Mouse (Mus musculus) MN1 (cell line): ENCODE data around the gene Tmtc2.
"Not testable (repeated sequence)": the region's sequence is repeated elsewhere in the genome, so short reads cannot be mapped to it uniquely, and the experiment has no call there.

Experiments
- DNase-seq: peaks from one replicate; pipeline ENCODE4 v3.0.0-alpha.2; 2016; ENCODE audit warnings: low spot score

The Tmtc2 gene

DNA sequence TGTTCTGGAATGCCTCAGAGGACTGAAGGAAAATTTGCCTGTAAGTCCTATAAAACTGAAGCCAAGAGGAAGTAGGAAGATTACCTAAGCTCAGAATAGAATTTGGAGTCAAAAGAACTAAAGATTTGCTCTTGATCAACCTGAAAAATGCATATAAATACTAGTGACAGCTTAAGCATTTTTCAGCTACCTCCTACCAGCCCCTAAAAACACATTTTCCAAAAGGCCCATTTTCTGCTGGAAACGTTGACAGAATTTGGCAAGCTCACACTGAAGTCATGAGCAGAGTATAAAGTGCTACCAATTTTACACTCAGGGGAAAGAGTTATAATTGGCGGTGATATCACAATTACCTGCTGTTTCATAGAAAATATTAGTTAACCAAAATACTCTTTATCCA, 285.8 kb downstream of the Tmtc2 start:
- no peak for DNase-seq

DNA sequence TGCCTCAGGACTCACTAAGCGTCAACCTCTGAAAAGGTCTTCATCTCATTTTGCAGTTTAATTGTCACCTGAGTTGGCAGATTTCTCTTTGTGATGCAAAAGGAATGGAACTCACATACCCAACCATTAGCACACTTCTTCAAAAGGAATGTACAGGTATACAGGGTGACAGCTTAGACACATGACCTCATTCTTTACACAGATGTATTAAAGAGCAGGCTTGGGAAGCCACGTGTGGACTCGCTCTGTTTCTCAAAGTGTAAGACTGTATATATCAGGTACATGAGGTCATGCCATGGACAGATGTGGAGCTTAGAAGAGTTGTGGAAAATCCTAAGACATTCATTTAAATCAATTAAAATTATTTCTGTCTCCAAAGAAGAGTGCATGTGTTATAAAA, 286.7 kb downstream of the Tmtc2 start:
- no peak for DNase-seq

DNA sequence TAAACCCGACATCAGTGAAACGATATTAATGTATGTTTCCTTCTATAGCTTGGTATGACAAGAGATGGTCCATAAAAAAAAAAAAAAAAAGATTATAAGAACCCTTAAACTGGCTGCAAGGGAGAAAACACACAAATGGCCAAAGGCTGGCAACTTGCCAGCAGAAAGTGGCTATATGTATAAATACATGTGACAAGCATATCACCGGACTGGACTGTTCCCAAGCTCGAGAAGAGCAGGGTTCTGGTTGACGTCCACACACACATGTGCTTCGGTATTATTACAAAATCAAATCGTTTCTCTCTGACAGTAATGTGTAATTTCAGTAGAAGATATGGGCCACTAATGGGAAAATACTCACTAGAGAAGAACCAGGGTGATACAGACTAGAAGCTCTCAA, 287.2 kb downstream of the Tmtc2 start:
- peak; percentile 31 for DNase-seq

DNA sequence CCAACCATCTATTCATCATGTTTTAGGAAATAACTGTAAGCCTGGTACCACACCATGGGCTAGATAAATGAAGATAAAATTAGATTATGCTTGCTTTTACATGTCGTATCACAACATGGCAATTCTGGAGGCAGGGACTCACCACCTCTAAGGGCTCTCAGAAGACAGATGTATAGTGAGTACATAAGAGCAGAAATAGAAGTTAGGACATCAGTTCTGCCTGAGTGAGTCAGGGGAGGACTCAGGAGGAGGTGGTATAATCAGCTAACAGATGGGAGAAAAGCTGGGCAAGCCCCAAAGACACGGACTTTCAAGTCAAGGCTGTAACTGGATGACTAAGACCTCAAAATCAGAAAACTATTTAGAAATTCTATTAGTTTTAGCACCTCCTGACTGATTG, 288.0 kb downstream of the Tmtc2 start:
- no peak for DNase-seq

DNA sequence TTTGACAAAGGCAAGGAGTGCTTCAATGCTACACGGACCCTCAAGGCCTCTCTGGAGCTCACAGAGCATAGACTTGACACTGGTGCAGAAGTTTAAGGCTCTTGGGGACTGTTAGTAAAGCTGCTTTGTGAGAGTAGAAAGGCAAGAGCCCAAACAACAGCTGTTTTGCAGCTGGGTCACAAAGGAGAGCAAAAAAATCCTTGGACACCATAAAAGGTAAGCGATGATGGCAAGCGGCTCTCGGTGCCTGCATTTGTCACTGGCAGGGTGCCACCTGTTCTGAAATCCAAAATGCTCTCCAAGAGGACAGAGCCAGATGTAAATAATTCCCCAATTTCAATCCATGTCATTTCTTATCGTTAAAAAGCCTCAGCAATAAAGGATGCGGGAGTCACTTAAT, 290.1 kb downstream of the Tmtc2 start:
- DNase-seq: peak; percentile 78

DNA sequence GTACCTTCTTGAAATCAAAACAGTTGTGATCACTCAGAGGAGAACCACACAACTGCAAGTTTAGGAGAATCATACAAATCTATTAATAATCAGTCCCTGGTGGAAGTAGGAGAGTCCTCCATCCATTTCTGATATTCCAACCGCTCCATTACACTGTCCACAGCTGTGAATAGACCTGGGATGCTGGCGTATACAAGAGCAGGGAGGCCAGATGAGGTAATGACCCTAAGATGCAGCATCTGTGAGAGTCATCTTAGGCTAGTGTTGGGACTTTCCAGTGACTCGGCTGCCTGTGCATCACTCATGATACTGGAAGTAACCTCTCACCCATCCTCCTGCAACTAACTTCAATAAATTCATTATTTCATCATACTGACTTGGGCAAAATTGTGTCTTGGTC, 293.3 kb downstream of the Tmtc2 start:
- DNase-seq: peak; percentile 42

DNA sequence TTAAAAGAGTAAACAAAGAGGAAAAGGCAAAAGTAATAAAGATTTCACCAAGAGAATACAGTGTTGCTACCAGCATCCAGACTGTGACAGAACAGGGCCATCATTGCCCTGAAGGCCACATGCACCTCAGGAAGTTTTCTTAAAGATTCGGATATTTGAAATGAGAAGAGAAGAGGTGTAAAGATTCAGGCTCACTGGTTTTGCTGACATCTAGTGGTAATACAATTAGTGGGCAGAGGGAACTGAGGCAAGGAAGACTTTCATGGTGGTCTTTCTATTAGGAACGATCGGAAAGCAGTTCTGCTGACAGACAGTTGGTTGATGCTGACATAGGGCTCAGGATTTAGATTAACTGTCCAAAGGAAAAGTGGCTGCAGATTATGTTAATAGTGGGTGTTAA, 314.2 kb downstream of the Tmtc2 start:
- no peak for DNase-seq

DNA sequence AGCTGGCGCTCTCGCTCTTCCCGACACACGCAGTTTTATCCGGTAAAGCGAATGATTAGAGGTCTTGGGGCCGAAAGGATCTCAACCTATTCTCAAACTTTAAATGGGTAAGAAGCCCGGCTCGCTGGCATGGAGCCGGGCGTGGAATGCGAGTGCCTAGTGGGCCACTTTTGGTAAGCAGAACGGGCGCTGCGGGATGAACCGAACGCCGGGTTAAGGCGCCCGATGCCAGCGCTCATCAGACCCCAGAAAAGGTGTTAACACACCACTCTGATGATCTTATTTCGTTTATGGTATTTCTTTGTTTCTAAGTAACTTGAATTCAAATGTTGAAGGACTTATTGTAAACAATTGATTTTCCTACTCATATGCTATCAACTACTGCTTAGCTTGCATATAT, 336.0 kb downstream of the Tmtc2 start:
- not testable (repeated sequence) for DNase-seq

DNA sequence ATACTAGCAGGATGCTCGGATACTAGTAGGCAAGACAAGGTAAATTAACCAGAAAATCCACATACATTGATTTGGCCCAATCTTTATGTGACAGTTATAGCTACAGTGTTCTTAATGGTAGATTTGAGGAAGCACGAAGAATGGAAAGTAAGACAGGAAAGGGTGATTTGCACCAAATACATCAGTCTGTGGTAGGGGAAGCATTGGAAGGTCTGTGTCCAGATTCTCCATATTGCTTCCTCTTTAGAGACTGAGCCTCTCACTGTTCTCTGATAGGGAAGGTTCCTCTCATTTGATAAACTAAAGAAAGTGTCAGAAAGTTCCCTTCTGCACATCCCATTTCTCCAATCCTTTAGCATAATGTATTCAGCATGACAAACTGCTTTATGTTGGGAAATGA, 341.4 kb downstream of the Tmtc2 start:
- no peak for DNase-seq

DNA sequence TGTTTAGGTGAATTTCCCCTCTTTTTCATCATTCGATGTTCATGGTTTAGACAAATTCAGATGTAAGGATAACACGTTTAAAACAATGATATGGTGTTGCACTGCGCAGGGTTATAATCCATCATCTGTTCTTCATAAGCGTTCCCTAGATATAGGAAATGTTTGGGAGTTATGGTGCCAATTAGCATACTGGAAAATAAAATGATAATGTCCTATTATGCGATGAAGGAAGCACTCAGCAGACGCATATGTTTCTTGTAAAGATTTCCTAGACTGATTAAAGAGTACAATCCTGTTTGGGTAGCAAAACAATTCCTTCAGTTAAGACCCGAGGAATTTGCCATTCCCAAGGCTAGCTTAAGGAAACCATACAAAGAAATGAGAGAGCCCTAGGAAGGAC, 343.8 kb downstream of the Tmtc2 start:
- no peak for DNase-seq

DNA sequence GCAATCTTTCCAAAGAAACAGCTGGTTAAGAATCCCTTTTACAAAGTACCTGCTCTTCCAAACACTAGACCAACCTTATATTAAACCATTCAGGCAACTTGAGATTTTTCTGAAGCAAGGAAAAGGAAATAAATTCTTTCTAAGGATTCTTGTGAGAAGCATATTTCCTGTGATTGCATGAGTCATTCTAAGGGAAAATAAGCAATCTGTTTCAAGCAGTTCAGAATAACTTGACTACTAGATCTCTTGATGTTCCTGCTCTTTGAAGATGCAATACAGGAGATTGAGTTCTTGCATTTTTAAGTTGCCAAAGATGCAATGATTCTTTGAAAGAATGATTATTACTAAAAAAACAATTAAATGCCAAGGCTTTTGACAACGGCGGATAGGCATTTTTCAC, 345.6 kb downstream of the Tmtc2 start:
- no peak for DNase-seq

DNA sequence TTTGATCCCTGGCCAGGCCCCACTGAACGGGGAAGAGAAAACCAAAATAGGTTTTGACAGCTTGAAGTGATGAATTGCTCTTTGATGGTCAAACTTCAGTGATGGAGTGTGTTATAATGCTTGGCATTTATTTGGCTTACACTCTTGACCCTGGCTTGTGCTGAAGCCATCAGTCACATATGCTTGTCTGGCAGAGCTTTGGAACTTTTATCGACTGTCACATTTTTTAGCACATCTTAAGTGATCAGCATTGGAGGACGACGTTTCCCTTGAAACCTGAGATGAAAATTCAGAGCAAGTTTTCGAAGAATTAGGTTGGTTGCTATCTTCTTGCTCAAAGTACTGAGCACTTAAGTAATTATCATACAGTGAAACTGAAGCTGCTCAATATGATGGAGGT, 346.6 kb downstream of the Tmtc2 start:
- DNase-seq: no peak

DNA sequence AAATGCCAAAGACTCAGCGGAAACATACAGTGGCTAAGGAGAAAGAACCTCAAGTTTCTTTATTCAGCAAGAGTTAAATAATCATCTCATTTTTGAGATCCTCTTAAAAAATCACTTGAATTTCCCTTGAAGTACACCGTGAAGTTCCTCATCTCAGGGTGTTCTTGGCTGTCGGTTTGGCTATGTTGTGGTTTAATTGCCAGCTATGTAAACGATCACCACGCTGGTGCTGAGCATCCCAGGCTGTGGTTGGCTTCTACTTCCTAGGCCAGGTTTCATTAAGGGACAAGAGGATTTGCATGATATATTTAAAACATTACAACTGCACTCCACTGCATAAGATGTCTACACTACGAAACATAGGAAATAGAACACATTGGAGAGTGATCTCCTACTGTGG, 348.5 kb downstream of the Tmtc2 start:
- DNase-seq: no peak

DNA sequence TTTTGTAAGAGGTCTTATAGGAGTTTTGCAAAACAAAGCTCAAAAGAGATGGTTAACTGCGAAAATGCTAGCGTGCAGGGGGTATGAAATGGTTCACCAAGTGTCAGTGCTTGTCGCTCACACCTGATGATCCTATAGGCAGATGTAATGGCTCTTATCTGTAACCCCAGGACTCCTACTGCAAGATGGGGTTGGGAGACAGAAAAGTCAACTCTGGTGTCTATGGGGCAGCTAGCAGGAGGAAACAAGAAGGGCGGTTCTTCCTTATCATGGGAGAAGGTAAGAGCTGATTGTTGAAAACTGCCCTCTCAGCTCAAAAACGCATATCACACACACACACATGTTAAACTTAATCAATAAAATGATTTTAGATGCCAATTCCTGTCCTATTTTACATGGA, 351.3 kb downstream of the Tmtc2 start:
- no peak for DNase-seq

DNA sequence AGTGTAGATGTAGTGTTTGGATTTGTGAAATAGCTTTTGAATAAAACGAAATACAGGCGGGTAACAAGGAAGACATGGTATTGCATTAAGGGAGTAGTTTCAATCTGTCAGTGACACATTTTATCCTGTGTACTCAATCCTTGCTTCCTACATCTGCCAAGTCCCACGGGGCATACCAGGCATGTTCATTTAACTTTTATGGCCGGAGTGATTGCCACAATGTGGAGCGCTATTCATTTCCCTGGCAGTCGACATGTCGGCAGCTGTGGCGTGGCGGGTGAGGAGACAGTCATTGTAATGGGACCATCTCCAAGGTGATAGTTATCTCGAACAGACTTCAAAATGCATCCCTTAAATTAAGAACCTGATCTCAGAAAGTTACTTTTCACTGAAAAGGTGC, 372.8 kb downstream of the Tmtc2 start:
- peak; percentile 37 for DNase-seq

DNA sequence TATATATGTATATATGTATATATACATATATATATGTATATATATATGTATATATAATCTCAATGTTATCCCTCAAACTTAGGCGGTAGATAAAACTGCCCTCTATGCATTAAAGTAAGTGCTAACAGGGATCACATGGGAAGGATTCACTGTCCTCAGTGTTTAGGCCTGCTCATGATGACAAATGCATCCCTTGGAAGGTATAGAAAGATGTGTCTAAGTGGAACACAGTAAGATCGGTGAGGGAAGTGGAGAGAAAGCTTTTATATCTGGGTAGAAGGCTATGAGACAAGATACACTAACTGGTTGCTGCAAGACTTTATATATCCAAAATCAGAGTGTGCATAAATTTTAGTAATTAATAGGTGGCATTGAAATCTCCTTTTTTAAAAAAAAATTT, 373.6 kb downstream of the Tmtc2 start:
- DNase-seq: peak; percentile 32

DNA sequence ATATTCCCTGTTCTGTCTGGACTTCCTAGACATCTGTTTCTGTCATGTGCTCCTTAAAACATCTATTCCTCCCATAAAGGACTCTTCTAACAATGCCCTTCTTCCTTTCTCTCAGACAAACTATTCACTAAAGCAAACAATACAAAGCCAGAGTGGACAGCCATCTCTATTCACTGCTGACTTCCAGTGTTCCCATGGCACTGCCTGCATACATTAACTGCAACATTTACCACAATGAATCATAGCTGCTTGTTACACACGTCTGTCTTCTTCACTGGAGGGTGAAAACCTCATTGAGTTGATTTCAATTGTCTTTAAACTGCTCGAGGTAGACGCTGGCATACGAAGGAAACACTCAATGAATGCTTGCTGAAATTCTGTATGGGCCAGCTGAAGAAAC, 374.2 kb downstream of the Tmtc2 start:
- DNase-seq: peak; percentile 25

DNA sequence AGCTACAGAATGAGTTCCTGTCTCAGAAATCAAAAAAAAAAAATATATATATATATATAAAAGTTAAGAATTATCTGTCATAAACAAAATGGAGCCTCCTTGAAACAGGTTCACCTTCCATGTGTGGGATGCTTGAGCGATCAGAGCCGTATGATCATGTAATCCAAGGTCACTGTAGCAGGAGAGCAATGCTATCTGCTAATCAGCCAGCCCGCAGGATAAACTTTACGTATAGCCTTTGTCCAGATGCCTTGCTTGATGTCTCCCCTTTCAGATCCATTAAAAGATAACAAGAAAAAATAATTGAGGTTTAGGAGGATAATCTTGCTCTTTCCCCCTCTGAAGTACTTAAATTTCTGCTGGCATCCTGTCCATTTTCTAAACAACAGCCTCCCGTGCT, 374.7 kb downstream of the Tmtc2 start:
- DNase-seq: no peak

DNA sequence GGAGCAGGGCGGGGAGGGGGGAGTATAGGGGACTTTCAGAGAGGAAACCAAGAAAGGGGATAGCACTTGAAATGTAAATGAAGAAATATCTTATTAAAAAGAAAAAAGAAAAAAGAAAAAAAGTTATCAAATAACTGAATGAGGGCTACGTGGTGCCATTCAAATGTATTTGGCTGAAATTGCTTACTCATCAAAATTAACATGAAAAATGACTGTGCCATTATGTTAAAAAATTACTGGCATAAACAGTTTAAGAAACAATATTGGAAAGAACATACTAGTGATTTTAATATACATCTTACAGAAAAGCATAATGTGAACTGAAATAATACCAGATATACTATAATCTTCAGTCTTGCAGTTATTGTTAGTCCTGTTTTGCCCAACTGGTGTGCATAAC, 378.9 kb downstream of the Tmtc2 start:
- DNase-seq: no peak

DNA sequence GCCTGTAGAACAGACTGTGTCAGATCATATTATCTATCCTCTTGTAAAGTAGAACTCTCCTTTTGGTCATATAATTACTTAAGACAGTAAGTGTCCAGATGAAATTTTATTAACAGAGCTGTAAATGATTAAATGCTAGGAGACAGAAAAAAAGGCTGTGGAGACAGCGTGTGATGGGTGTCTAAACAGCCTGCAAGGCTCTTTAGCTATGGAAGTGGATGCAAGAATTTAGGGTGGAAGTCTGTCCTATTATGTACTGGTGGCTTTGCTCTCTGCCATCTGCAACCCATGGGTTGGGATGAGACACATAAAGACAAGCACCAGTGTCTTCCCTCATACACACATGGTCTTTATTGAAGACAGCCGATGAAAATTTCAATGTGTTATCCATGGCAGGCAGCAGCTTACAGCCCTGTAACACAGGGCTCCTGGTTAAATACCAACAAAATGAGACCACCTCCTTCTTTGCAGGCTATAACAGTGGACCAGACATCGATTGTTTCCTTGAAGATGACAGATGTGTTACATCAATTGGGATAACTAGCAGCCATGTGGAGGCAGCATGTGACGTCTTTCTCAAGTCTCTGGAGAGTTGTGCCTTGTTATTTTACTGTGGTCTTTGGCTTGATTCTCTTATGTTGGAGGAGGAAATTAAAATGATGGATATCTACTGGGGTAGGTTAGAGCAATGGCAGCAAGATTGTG, 380.3 kb downstream of the Tmtc2 start:
- peak; percentile 52 for DNase-seq

DNA sequence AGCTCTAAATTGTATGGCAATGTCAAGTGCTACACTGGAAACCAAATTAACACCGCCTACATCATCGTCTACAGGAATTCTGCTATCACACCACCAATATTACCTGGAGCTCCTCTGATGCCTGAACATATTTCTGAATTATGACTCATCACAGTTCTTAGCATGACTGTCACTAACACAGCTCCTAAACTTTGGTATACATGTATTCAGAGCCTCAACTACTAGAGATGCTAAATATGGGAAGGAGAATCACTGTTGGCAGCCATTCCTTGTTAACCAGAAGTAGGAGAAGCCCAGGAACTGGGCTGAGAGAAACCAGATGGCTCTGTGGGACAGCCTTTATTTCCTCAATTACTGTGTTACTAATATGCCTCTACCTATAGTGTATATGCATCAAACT, 382.2 kb downstream of the Tmtc2 start:
- peak; percentile 59 for DNase-seq

DNA sequence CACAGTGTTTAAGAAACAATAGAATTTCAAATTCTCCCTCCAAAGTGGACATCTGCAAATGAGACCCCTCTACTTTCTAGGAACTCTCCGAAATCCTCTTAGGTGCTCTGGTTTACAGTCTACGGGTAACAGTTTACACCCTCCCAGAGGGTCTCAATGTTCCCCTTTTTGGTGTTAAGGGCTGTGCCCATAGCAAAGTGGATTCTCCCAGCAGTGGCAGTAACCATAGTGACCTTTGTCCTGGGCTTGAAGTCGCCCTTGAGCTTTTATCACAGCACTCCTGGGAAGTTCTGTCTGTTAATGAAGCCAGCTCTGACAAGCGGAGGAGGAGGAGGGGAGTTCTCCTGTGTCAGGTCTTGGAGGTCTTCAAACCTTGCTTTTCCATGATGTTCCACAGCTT, 384.5 kb downstream of the Tmtc2 start:
- DNase-seq: no peak

DNA sequence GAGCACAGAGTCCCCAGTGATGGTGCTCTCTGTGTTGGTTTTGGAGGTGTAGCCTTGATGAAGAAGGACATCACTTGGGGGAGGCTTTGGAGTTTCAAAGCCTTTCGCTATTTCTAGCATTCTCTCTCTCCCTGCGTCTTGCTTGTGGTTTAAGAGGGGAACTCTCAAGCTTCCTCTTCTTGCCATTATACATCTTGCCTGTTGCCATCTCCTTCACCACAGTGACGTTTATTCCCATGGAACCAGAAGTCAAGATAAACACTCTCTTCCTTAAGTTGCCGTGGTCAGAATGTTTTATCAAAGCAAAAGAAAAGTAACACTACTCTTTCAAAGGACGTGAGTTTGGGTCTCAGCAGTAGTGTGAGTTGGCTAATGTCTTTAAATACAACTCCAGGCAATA, 387.6 kb downstream of the Tmtc2 start:
- no peak for DNase-seq

DNA sequence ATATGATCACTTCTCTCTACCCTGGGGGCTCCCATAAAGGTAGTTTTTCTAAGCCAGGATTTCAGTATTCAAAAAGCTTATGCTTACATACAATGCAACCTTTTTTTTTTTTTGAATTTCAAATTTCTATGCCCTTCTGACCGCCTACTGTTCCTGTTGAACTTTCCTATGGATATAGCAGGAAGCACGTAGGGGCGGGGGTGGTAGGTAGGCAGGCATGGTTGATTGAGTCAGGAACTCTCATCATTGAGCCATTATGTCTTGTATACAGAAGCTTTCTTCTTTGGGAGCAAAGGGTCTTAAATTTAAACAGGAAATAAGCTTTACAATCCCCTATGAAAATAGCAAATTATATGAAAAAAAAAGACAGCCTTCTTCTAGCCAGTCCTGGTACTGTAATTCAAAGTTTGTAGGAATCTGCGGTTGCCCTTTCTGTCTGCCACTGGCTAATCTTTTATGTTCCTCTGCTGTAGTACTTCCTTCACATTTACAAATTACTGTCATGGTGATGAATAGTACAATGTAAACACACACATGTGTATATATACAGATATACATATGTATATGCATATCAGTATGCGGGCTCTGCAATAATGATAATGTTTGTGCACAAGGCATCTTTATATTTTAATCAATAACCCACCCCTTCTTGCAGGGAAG, 405.7 kb downstream of the Tmtc2 start:
- no peak for DNase-seq
